Comparison of ENCODE assay signal across 13 mouse cellular contexts in genomic region chr11:85761170-85761569, GRCm38 (mm10).
DNase-seq lines count a peak whose midpoint lies in the region; ATAC-seq and TF ChIP-seq lines count a peak whose summit lies in the region.
"Had no signal": no experiment of that assay in that cellular context is flagged by ENCODE, and none has a peak within 500 bp of the region (broad histone marks: within the 10 kb centered on the region; RNA-seq: fewer than 3 reads in every experiment).

No protein-coding gene starts in this region.

- intact Hi-C loops in heart, postnatal 25 days (cut with DNase I) = loop anchor here (5.0 kb wide), 2 partner anchors 44 to 61 kb away; no protein-coding TSS in a partner anchor

- H3K4me3 ChIP-seq in heart, embryonic 16.5 days (ENCODE audit: low read length) = no peak overlapping the region
- no peak overlapping the region for H3K4me3 ChIP-seq in lung, embryonic 14.5 days (ENCODE audit: low read depth, low read length)
- H3K4me3 ChIP-seq in embryonic facial prominence, embryonic 15.5 days (replicated peaks) = no peak overlapping the region
- no peak overlapping the region for H3K4me3 ChIP-seq in stomach, embryonic 15.5 days (replicated peaks)
- H3K4me3 ChIP-seq: hindbrain, embryonic 15.5 days; liver, embryonic 13.5 days; midbrain, embryonic 13.5 days had no signal

- H3K4me1 ChIP-seq in heart, embryonic 16.5 days (ENCODE audit: control insufficient read depth, insufficient read depth, low read length) = peaks cover 14% of the 10 kb centered on the region
- peaks cover 37% of the 10 kb centered on the region for H3K4me1 ChIP-seq in lung, embryonic 14.5 days (ENCODE audit: insufficient read depth)
- peaks cover 30% of the 10 kb centered on the region for H3K4me1 ChIP-seq in embryonic facial prominence, embryonic 15.5 days
- H3K4me1 ChIP-seq in stomach, embryonic 15.5 days = peaks cover 29% of the 10 kb centered on the region

- H3K4me2 ChIP-seq in heart, embryonic 16.5 days (ENCODE audit: low read depth, low read length) = no peak overlapping the region
- no peak overlapping the region for H3K4me2 ChIP-seq in lung, embryonic 14.5 days
- H3K4me2 ChIP-seq in embryonic facial prominence, embryonic 15.5 days (replicated peaks) = no peak overlapping the region
- H3K4me2 ChIP-seq in stomach, embryonic 15.5 days = no peak overlapping the region
- H3K4me2 ChIP-seq: hindbrain, embryonic 15.5 days; liver, embryonic 13.5 days; midbrain, embryonic 13.5 days had no signal

- ATAC-seq in heart, embryonic 16.5 days (replicated peaks; ENCODE audit: extremely low read depth, insufficient read depth, low FRiP score) = no peak; the same call in none of the 2 replicates
- peak; percentile 65 for ATAC-seq in lung, embryonic 14.5 days (ENCODE audit: insufficient read depth)
- ATAC-seq in embryonic facial prominence, embryonic 15.5 days (ENCODE audit: insufficient number of reproducible peaks, low FRiP score, low TSS enrichment, low read depth) = no peak
- ATAC-seq in stomach, embryonic 15.5 days (ENCODE audit: insufficient read depth, low FRiP score, low read depth) = no peak

- no peak overlapping the region for H3K9ac ChIP-seq in heart, embryonic 16.5 days (ENCODE audit: low read length)
- no peak overlapping the region for H3K9ac ChIP-seq in lung, embryonic 14.5 days
- no peak overlapping the region for H3K9ac ChIP-seq in embryonic facial prominence, embryonic 15.5 days
- H3K9ac ChIP-seq in stomach, embryonic 15.5 days = no peak overlapping the region
- H3K9ac ChIP-seq: hindbrain, embryonic 15.5 days; liver, embryonic 13.5 days; midbrain, embryonic 13.5 days had no signal

- no peak for TF ChIP-seq CTCF in lung, embryonic 14.5 days (IDR thresholded peaks at IDR 0.05; ENCODE audit: low read depth)

- H3K36me3 ChIP-seq in heart, embryonic 16.5 days (ENCODE audit: control insufficient read depth, insufficient read depth) = no peaks in the 10 kb centered on the region
- no peaks in the 10 kb centered on the region for H3K36me3 ChIP-seq in lung, embryonic 14.5 days (ENCODE audit: insufficient read depth)
- no peaks in the 10 kb centered on the region for H3K36me3 ChIP-seq in embryonic facial prominence, embryonic 15.5 days
- no peaks in the 10 kb centered on the region for H3K36me3 ChIP-seq in stomach, embryonic 15.5 days
- H3K36me3 ChIP-seq: hindbrain, embryonic 15.5 days; liver, embryonic 13.5 days; midbrain, embryonic 13.5 days had no signal

- 76% methylated on average over 3 of the region's 3 CpGs for WGBS in heart, embryonic 16.5 days
- 43% methylated on average over 3 of the region's 3 CpGs for WGBS in lung, embryonic 14.5 days
- WGBS in embryonic facial prominence, embryonic 15.5 days = 72% methylated on average over 3 of the region's 3 CpGs
- 67% methylated on average over 3 of the region's 3 CpGs for WGBS in stomach, embryonic 15.5 days

- no peaks in the 10 kb centered on the region for H3K9me3 ChIP-seq in heart, embryonic 16.5 days (replicated peaks; ENCODE audit: control insufficient read depth, low read length)
- H3K9me3 ChIP-seq in lung, embryonic 14.5 days (ENCODE audit: low read depth, low read length) = no peaks in the 10 kb centered on the region
- H3K9me3 ChIP-seq in embryonic facial prominence, embryonic 15.5 days (replicated peaks) = no peaks in the 10 kb centered on the region
- H3K9me3 ChIP-seq in stomach, embryonic 15.5 days = no peaks in the 10 kb centered on the region
- H3K9me3 ChIP-seq: hindbrain, embryonic 15.5 days; liver, embryonic 13.5 days; midbrain, embryonic 13.5 days had no signal

- no peaks in the 10 kb centered on the region for H3K27me3 ChIP-seq in heart, embryonic 16.5 days (ENCODE audit: control insufficient read depth, insufficient read depth, low read length)
- H3K27me3 ChIP-seq in lung, embryonic 14.5 days (ENCODE audit: insufficient read depth, low read length) = no peaks in the 10 kb centered on the region
- H3K27me3 ChIP-seq in embryonic facial prominence, embryonic 15.5 days = no peaks in the 10 kb centered on the region
- no peaks in the 10 kb centered on the region for H3K27me3 ChIP-seq in stomach, embryonic 15.5 days (replicated peaks)
- H3K27me3 ChIP-seq: hindbrain, embryonic 15.5 days had no signal

- H3K27ac ChIP-seq in heart, embryonic 16.5 days (ENCODE audit: low read length) = peak overlapping the region; percentile 70
- peak overlapping the region; percentile 86 for H3K27ac ChIP-seq in lung, embryonic 14.5 days (ENCODE audit: low read depth)
- peak overlapping the region; percentile 77; the same call in 1 of the 2 replicates for H3K27ac ChIP-seq in embryonic facial prominence, embryonic 15.5 days (replicated peaks)
- H3K27ac ChIP-seq in stomach, embryonic 15.5 days = peak overlapping the region; percentile 75; the same call in 1 of the 2 replicates
- H3K27ac ChIP-seq: midbrain, embryonic 13.5 days had no signal

- DNase-seq in heart, postnatal 25 days (ENCODE audit: low spot score) = no peak
- peak; percentile 80 for DNase-seq in lung, embryonic 14.5 days
- no peak for DNase-seq in lung, postnatal 25 days (ENCODE audit: low spot score)
- DNase-seq in layer of hippocampus, postnatal 14 days (ENCODE audit: low spot score in 2 of 2) = no peak
- DNase-seq: cerebellum, adult 11-12 months; cerebellum, postnatal 36 days; liver, embryonic 13.5 days; thymus, adult 2 months had no signal
